Mouse (Mus musculus): ENCODE data around the gene Nr5a2.

- TF ChIP-seq GATA1 (IDR thresholded peaks at IDR 0.05; ENCODE audit: borderline replicate concordance, low read length) (no peak), POLR2AphosphoS5 (IDR thresholded peaks at IDR 0.05; ENCODE audit: insufficient replicate concordance, low read depth, low read length) (no peak), CTCF (IDR thresholded peaks at IDR 0.05; ENCODE audit: low read depth, low read length) (no peak), TAL1 (conservative IDR thresholded peaks at IDR 0.05; ENCODE audit: low read depth, low read length) (no peak)
Observed at GRCm38 (mm10) chr1:136958666-136959065, 1.6 kb downstream of the Nr5a2 start.
